Mouse (Mus musculus): ENCODE data around the gene Nrip2. TPM values are rescaled to one million over a fixed set of nuclear protein-coding genes. Genes with fewer than 3 reads are reported as not detected.

Nrip2 gene
- polyA plus RNA-seq (2012; rRNA removed; ENCODE audit: low replicate concordance) = 2.7 and 4.1 TPM in 2 replicates

GRCm38 (mm10) chr6:128398996-128399395, at the start of gene Nrip2:
Gene Nrip2 (plus strand): TSS chr6:128399296.

DNA sequence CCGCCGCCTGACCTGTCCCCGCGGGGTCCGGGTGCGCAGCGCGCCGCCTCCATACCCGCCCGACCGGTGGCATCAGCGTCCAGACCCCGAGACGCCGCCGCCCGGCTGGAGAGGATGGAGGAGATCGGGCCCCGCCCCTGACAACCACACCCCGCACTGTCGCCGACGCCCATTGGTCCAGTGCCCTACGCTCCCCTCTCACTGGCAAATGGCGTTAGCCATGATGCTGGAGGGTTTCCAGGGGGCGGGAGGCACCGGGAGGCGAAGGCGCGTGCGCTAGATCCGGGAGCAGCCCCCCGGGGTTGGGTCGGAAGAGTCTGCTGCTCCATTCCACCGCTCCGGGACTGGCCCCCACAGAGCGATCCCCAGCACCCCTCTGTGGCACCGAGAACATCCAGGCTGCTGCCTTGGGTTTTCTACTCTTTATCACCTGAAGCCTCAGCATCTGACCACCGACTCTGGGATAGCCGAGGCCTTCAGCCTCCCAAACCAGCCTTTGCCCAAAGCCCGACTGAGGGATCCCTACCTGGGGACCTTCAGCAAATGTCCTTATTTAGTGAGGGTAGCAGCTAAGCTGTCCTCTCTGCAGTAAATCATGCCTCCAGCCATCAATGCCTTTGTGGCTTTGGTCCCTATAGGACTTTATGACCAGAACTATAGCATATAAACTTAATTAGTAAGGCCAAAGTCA, 43.2 kb upstream of the Nrip2 start, which contains the start of gene Tulp3:
Gene Tulp3 (minus strand): TSS at position 126 of the 691 bp plus-strand sequence.

GRCm38 (mm10) chr6:128362381-128363006, 36.6 kb upstream of the Nrip2 start, which contains the start of the genes Rhno1 and Foxm1:
Gene Rhno1 (minus strand): TSS chr6:128362911.
Gene Foxm1 (plus strand): TSS chr6:128362967.

DNA sequence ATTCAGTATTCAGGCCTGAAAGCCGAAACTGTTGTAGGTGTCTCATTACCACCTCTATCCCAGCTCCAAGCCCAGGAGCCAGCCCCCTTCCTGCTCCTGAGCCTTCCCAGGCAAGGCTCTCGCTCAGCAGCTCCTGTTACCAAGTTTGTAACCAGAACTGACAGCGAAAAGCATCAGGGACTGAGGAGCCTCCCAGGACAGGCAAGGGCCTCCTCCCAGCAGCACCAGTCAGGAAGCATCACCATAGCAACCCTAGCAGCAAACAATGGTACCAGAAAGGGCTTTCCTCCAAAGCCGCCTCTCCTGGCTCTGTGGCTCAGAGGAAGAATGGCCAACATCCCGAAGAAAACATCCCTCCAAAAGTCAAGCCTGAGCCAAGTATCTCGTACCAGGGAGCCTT, 23.9 kb upstream of the Nrip2 start, which contains the start of the genes Tex52 and Gm44596:
Gene Tex52 (plus strand): TSS at position 265 of the 400 bp plus-strand sequence.
Gene Gm44596 (plus strand): TSS at position 312 of the 400 bp plus-strand sequence.

DNA sequence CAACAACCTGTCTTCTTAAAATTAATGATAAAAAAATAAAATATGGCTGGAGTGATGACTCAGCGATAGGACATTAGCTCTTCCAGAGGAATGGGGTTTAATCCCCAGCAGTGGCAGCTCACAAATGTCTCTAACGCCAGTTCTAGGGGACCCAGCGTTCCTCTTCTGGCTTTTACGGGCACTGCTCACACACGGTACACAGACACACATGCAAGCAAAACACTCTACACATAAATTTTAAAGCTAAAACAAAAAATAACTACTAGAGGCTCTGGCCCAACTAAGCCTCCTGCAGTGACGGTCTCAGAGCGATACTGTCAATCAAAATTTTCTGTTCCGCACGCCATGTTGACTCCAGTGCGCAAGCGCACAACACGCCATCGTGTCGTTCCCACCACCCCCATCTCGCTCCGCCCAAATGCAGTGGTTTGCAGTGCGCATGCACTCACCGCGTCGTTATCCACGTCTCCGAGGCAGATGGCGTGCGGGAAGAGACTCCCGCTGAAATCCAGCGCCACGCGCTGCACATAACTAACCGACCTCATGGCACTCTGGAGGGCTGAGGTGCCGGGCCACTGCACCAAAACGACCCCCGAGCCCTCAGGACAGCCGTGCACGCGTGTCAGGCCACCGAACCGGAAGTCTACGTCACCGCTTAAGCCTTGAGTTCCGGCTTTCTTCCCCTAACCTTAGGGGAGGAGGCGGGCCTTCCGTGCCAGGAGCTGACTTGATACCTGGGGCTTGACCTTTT, 25.3 kb downstream of the Nrip2 start, which contains the start of gene Itfg2:
Gene Itfg2 (minus strand): TSS at position 663 of the 751 bp plus-strand sequence.

DNA sequence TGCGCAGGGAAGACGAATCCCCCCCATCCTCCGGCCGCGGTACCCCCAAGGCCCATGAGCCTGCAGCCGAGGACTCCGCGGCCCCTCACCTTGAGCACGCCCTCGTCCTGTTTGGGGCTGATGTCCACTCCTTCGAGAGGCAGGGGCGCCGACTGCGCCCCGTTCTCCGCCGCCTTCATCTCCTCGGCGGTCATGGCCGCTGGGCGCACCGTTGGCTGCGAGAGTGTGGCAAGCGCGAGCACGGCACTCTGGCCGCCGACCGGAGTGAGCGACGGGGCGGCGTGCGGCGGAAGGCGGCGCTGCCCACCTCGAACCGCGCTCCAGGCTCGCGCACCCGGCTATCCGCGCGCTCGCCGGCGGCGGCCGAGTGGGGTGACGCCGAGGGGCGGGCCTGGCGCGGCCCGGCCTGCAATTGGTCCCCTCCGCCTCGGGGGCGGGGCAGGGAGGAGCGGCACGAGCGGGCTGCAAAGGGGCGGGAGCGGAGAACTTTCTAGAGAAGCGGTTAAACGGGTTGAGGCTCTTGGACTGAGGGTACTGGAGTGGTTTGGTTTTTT, 39.3 kb downstream of the Nrip2 start, which contains the start of gene Fkbp4:
Gene Fkbp4 (minus strand): TSS at position 361 of the 554 bp plus-strand sequence.

Other genes with a start within 250 kb of the Nrip2 start
- gene Tead4, start 98.5 kb upstream of the Nrip2 start, polyA plus RNA-seq (2012; rRNA removed; ENCODE audit: low replicate concordance) = 2.2 and 2.3 TPM in 2 replicates
- 11.4 and 18.8 TPM in 2 replicates for gene Tulp3, start 43.4 kb upstream of the Nrip2 start, polyA plus RNA-seq (2012; rRNA removed; ENCODE audit: low replicate concordance)
- gene Rhno1, start 36.4 kb upstream of the Nrip2 start, polyA plus RNA-seq (2012; rRNA removed; ENCODE audit: low replicate concordance) = 11.6 and 13.9 TPM in 2 replicates
- 8.8 and 9.1 TPM in 2 replicates for gene Foxm1, start 36.3 kb upstream of the Nrip2 start, polyA plus RNA-seq (2012; rRNA removed; ENCODE audit: low replicate concordance)
- not detected in 2 replicates for gene Tex52, start 23.8 kb upstream of the Nrip2 start, polyA plus RNA-seq (2012; rRNA removed; ENCODE audit: low replicate concordance)
- gene Gm44596, start 23.8 kb upstream of the Nrip2 start, polyA plus RNA-seq (2012; rRNA removed; ENCODE audit: low replicate concordance) = not detected in 2 replicates
- 28.3 and 37.3 TPM in 2 replicates for gene Itfg2, start 25.6 kb downstream of the Nrip2 start, polyA plus RNA-seq (2012; rRNA removed; ENCODE audit: low replicate concordance)
- gene Fkbp4, start 39.4 kb downstream of the Nrip2 start, polyA plus RNA-seq (2012; rRNA removed; ENCODE audit: low replicate concordance) = 74.1 and 81.9 TPM in 2 replicates
- 2.2 TPM in 1 of 2 replicates, not detected in the other for gene Pzp, start 127.4 kb downstream of the Nrip2 start, polyA plus RNA-seq (2012; rRNA removed; ENCODE audit: low replicate concordance)
- not detected in 2 replicates for gene A2ml1, start 182.3 kb downstream of the Nrip2 start, polyA plus RNA-seq (2012; rRNA removed; ENCODE audit: low replicate concordance)
- gene Klrb1a, start 224.2 kb downstream of the Nrip2 start, polyA plus RNA-seq (2012; rRNA removed; ENCODE audit: low replicate concordance) = 1.6 and 3.0 TPM in 2 replicates